Comparison of ENCODE assay signal across 9 mouse cellular contexts in genomic region chr4:120225135-120225780, GRCm38 (mm10).
A peak's percentile ranks its signal among the peaks of the same experiment; 100 is the strongest.
DNase-seq lines count a peak whose midpoint lies in the region; ATAC-seq and TF ChIP-seq lines count a peak whose summit lies in the region.
"Had no signal": no experiment of that assay in that cellular context is flagged by ENCODE, and none has a peak within 500 bp of the region (broad histone marks: within the 10 kb centered on the region; RNA-seq: fewer than 3 reads in every experiment).

No protein-coding gene starts in this region.

- no peaks in the 10 kb centered on the region for H3K27me3 ChIP-seq in embryonic facial prominence, embryonic 14.5 days (replicated peaks; ENCODE audit: control insufficient read depth, insufficient read depth, low read length)
- H3K27me3 ChIP-seq: limb, embryonic 12.5 days had no signal

- DNase-seq in ES-E14 (ENCODE audit: low read depth, low spot score) = no peak
- peak; percentile 48 to 50 for DNase-seq in adrenal gland, postnatal 4 days (ENCODE audit: low spot score in 2 of 2)
- peak; percentile 67 for DNase-seq in embryonic facial prominence, embryonic 14.5 days (ENCODE audit: low spot score)
- peak; percentile 76 to 83 for DNase-seq in heart, postnatal 14 days
- peak; percentile 82 to 83 for DNase-seq in layer of hippocampus, postnatal 10 days (ENCODE audit: low spot score in 2 of 2)
- DNase-seq in lung, postnatal 36 days = peak; percentile 83
- peak; percentile 82 to 87 for DNase-seq in right cerebral cortex, postnatal 10 days (ENCODE audit: low spot score in 2 of 2)
- peak; percentile 56 to 77 for DNase-seq in urinary bladder, postnatal 4 days (ENCODE audit: low spot score in 2 of 2)

- WGBS in embryonic facial prominence, embryonic 14.5 days = 62% methylated on average over 6 of the region's 6 CpGs

- no peak overlapping the region for H3K4me3 ChIP-seq in ES-E14 (ENCODE audit: insufficient read depth in 1 of 2, low read depth in 1 of 2, low read length in 2 of 2, poor library complexity in 1 of 2, severe bottlenecking in 1 of 2)
- H3K4me3 ChIP-seq in embryonic facial prominence, embryonic 14.5 days (ENCODE audit: low read depth, low read length) = no peak overlapping the region
- H3K4me3 ChIP-seq: limb, embryonic 12.5 days had no signal

- H3K36me3 ChIP-seq in ES-E14 (ENCODE audit: control insufficient read depth, insufficient read depth, low read length, poor library complexity, severe bottlenecking) = no peaks in the 10 kb centered on the region
- H3K36me3 ChIP-seq in embryonic facial prominence, embryonic 14.5 days (ENCODE audit: control insufficient read depth, insufficient read depth, low read length) = no peaks in the 10 kb centered on the region
- H3K36me3 ChIP-seq: limb, embryonic 12.5 days had no signal

- in situ Hi-C loops in ES-E14 (cut with MboI; ENCODE audit: low sequenced_read_pairs in 2 of 2, unreplicated experiment in 2 of 2) = loop anchor here (10.0 to 25.0 kb wide), 2 partner anchors 100 to 137 kb away; no protein-coding TSS in a partner anchor

- ATAC-seq in embryonic facial prominence, embryonic 14.5 days (ENCODE audit: low read depth) = no peak

- no peak overlapping the region for H3K4me2 ChIP-seq in embryonic facial prominence, embryonic 14.5 days (ENCODE audit: low read depth, low read length)
- H3K4me2 ChIP-seq: limb, embryonic 12.5 days had no signal

- H3K4me1 ChIP-seq in ES-E14 (ENCODE audit: control insufficient read depth in 2 of 2, insufficient read depth in 2 of 2, low read length in 2 of 2, poor library complexity in 1 of 2) = peaks cover 0 to 2% of the 10 kb centered on the region in 2 experiments; a peak in 1 of 4 replicates
- peaks cover 8% of the 10 kb centered on the region; the same call in 1 of the 2 replicates for H3K4me1 ChIP-seq in embryonic facial prominence, embryonic 14.5 days (ENCODE audit: control insufficient read depth, insufficient read depth, low read length)

- no peak overlapping the region for H3K27ac ChIP-seq in ES-E14 (ENCODE audit: insufficient read depth, low read depth, low read length, poor library complexity, severe bottlenecking)
- H3K27ac ChIP-seq in embryonic facial prominence, embryonic 14.5 days (replicated peaks; ENCODE audit: low read depth, low read length) = no peak overlapping the region
- H3K27ac ChIP-seq: limb, embryonic 12.5 days had no signal

- intact Hi-C loops in heart, postnatal 14 days (cut with DNase I) = loop anchor here (1.0 kb wide), 1 partner anchor 156 kb away; no protein-coding TSS in a partner anchor

- H3K9ac ChIP-seq in ES-E14 (ENCODE audit: insufficient read depth, low read depth, low read length, poor library complexity, severe bottlenecking) = no peak overlapping the region
- no peak overlapping the region for H3K9ac ChIP-seq in embryonic facial prominence, embryonic 14.5 days (ENCODE audit: low read depth, low read length)
- H3K9ac ChIP-seq: limb, embryonic 12.5 days had no signal

- H3K9me3 ChIP-seq in ES-E14 (ENCODE audit: control insufficient read depth, insufficient read depth, low read depth, low read length) = no peaks in the 10 kb centered on the region
- no peaks in the 10 kb centered on the region for H3K9me3 ChIP-seq in embryonic facial prominence, embryonic 14.5 days (ENCODE audit: control insufficient read depth, low read length)
- H3K9me3 ChIP-seq: limb, embryonic 12.5 days had no signal

TF ChIP-seq in ES-E14, 5 proteins besides CTCF, POLR2A, EP300 and RAD21:
- no peak for TF ChIP-seq CHD2 (IDR thresholded peaks at IDR 0.05; ENCODE audit: low read depth, low read length)
- no peak for TF ChIP-seq MAFK (IDR thresholded peaks at IDR 0.05; ENCODE audit: insufficient read depth, low read depth, low read length)
- TF ChIP-seq ZNF384 (IDR thresholded peaks at IDR 0.05; ENCODE audit: low read depth, low read length) = no peak
- TF ChIP-seq ZC3H11A (IDR thresholded peaks at IDR 0.05; ENCODE audit: borderline replicate concordance, low read depth, low read length) = peak; percentile 72; the same call in 1 of the 2 replicates
- TF ChIP-seq HCFC1 (IDR thresholded peaks at IDR 0.05; ENCODE audit: borderline replicate concordance, insufficient read depth, low read length) = no peak
